Mouse (Mus musculus) erythroblast, embryonic 14.5 days (primary cell): ENCODE data around the gene Mbd3l1. TPM values are rescaled to one million over a fixed set of nuclear protein-coding genes. Genes with fewer than 3 reads are reported as not detected.
A peak's percentile ranks its signal among the peaks of the same experiment; 100 is the strongest.

Experiments used
- H3K27me3 ChIP-seq: 2 replicates; pipeline ENCODE4 v1.6.1; 2012; ENCODE audit warnings: inconsistent platforms; ENCODE audit not compliant: control insufficient read depth
- H3K36me3 ChIP-seq: 2 replicates; pipeline ENCODE4 v1.6.1; 2012; ENCODE audit warnings: mild to moderate bottlenecking, inconsistent platforms; ENCODE audit not compliant: control insufficient read depth
- H3K4me1 ChIP-seq: 2 replicates; pipeline ENCODE4 v1.6.1; 2012; ENCODE audit warnings: inconsistent platforms; ENCODE audit not compliant: control insufficient read depth
- H3K4me3 ChIP-seq: replicated peaks from 2 replicates; pipeline ENCODE3; 2012; ENCODE audit warnings: moderate library complexity, mild to moderate bottlenecking, inconsistent platforms
- H3K9me3 ChIP-seq: 2 replicates; pipeline ENCODE4 v1.6.1; 2012; ENCODE audit warnings: low read length, inconsistent platforms, mixed read lengths; ENCODE audit not compliant: control insufficient read depth
- GATA1 ChIP-seq: IDR thresholded peaks from 2 replicates; pipeline ENCODE4 v1.6.1; 2012; ENCODE audit warnings: low read length, inconsistent platforms, mixed read lengths
- TAL1 ChIP-seq: IDR thresholded peaks from 3 replicates; pipeline ENCODE4 v1.6.1; 2012; ENCODE audit warnings: low read length, inconsistent platforms, mixed read lengths
- polyA plus RNA-seq: library from polyadenylated mRNA; stranded (reverse); fragments of >175 nt; gene quantifications from 2 replicates; pipeline ENCODE4 v1.2.3, GENCODE M21; 2012

Mbd3l1 gene
- polyA plus RNA-seq, result not detected in 2 replicates

- no peaks in the 10 kb centered on the region for H3K36me3 ChIP-seq
- no peaks in the 10 kb centered on the region for H3K9me3 ChIP-seq
- TF ChIP-seq TAL1, result no peak
- no peak for TF ChIP-seq GATA1
- no peaks in the 10 kb centered on the region for H3K27me3 ChIP-seq
- no peak within 1 kb of the TSS for H3K4me3 ChIP-seq
- peaks cover 8% of the 10 kb centered on the region for H3K4me1 ChIP-seq
Observed at GRCm38 (mm10) chr9:18478168-18478567, at the start of gene Mbd3l1, which contains the start of gene Zfp558. Mbd3l1 (plus strand) TSS chr9:18478359. Zfp558 (minus strand) TSS chr9:18478268.

GRCm38 (mm10) chr9:18430354-18430753 is 47.8 kb upstream of the Mbd3l1 start, which contains the start of gene Mbd3l2:
Mbd3l2 (plus strand) TSS chr9:18430654.
- Histone ChIP-seq H3K27me3 (no peaks in the 10 kb centered on the region), H3K36me3 (no peaks in the 10 kb centered on the region)
- TF ChIP-seq GATA1 (no peak), TAL1 (no peak)

GRCm38 (mm10) chr9:18431687-18432086 is 46.5 kb upstream of the Mbd3l1 start:
- peaks cover 8% of the 10 kb centered on the region for H3K9me3 ChIP-seq
- no peaks in the 10 kb centered on the region for H3K36me3 ChIP-seq

More at GRCm38 (mm10) chr9:18430354-18430753, 47.8 kb upstream of the Mbd3l1 start, which contains the start of gene Mbd3l2:
- no peak within 1 kb of the TSS for H3K4me3 ChIP-seq
- H3K4me1 ChIP-seq, result no peaks in the 10 kb centered on the region
- peaks cover 8% of the 10 kb centered on the region for H3K9me3 ChIP-seq

GRCm38 (mm10) chr9:18456520-18456919 is 21.6 kb upstream of the Mbd3l1 start:
- TF ChIP-seq TAL1 (no peak), GATA1 (no peak)
- no peaks in the 10 kb centered on the region for H3K4me1 ChIP-seq
- H3K27me3 ChIP-seq, result no peaks in the 10 kb centered on the region
- H3K36me3 ChIP-seq, result no peaks in the 10 kb centered on the region
- H3K4me3 ChIP-seq, result no peak overlapping the region
- no peaks in the 10 kb centered on the region for H3K9me3 ChIP-seq

More at GRCm38 (mm10) chr9:18431687-18432086, 46.5 kb upstream of the Mbd3l1 start:
- no peak overlapping the region for H3K4me3 ChIP-seq
- H3K4me1 ChIP-seq, result no peaks in the 10 kb centered on the region
- no peak for TF ChIP-seq GATA1
- TF ChIP-seq TAL1, result no peak
- no peaks in the 10 kb centered on the region for H3K27me3 ChIP-seq

- no peaks in the 10 kb centered on the region for H3K9me3 ChIP-seq
- H3K4me1 ChIP-seq, result no peaks in the 10 kb centered on the region
- no peaks in the 10 kb centered on the region for H3K27me3 ChIP-seq
- no peak for TF ChIP-seq TAL1
- no peaks in the 10 kb centered on the region for H3K36me3 ChIP-seq
- H3K4me3 ChIP-seq, result no peak overlapping the region
Observed at GRCm38 (mm10) chr9:18467350-18467749, 10.8 kb upstream of the Mbd3l1 start.

GRCm38 (mm10) chr9:18468005-18468404 is 10.2 kb upstream of the Mbd3l1 start:
- Histone ChIP-seq H3K9me3 (no peaks in the 10 kb centered on the region), H3K4me3 (no peak overlapping the region), H3K36me3 (no peaks in the 10 kb centered on the region), H3K27me3 (no peaks in the 10 kb centered on the region), H3K4me1 (peaks cover 1% of the 10 kb centered on the region)
- TF ChIP-seq TAL1 (no peak), GATA1 (no peak)

GRCm38 (mm10) chr9:18473324-18474128 is 4.6 kb upstream of the Mbd3l1 start:
- no peaks in the 10 kb centered on the region for H3K9me3 ChIP-seq

GRCm38 (mm10) chr9:18508098-18508497 is 29.9 kb downstream of the Mbd3l1 start:
- H3K36me3 ChIP-seq, result no peaks in the 10 kb centered on the region
- H3K4me3 ChIP-seq, result no peak overlapping the region
- TF ChIP-seq GATA1, result no peak
- TF ChIP-seq TAL1, result no peak
- H3K27me3 ChIP-seq, result no peaks in the 10 kb centered on the region
- H3K9me3 ChIP-seq, result no peaks in the 10 kb centered on the region
- no peaks in the 10 kb centered on the region for H3K4me1 ChIP-seq

More at GRCm38 (mm10) chr9:18473324-18474128, 4.6 kb upstream of the Mbd3l1 start:
- TF ChIP-seq GATA1 (no peak), TAL1 (no peak)
- Histone ChIP-seq H3K36me3 (no peaks in the 10 kb centered on the region), H3K27me3 (no peaks in the 10 kb centered on the region), H3K4me1 (peaks cover 11% of the 10 kb centered on the region), H3K4me3 (peak overlapping the region; percentile 71)

Other genes with a start within 250 kb of the Mbd3l1 start
- gene Chordc1, start 186.2 kb upstream of the Mbd3l1 start, polyA plus RNA-seq, result 0.19 and 0.30 TPM in 2 replicates
- not detected in 2 replicates for gene Naalad2, start 75.4 kb upstream of the Mbd3l1 start, polyA plus RNA-seq
- gene Ubtfl1, start 73.9 kb upstream of the Mbd3l1 start, polyA plus RNA-seq, result not detected in 2 replicates
- not detected in 2 replicates for gene Mbd3l2, start 47.7 kb upstream of the Mbd3l1 start, polyA plus RNA-seq
- not detected in 2 replicates for gene Zfp558, start 91 bp upstream of the Mbd3l1 start, polyA plus RNA-seq
- under 0.01 TPM in 1 of 2 replicates, not detected in the other for gene Muc16, start 196.2 kb downstream of the Mbd3l1 start, polyA plus RNA-seq